Comparison of ENCODE assay signal across 9 mouse cellular contexts in genomic region chr6:99388741-99389675, GRCm38 (mm10).
A peak's percentile ranks its signal among the peaks of the same experiment; 100 is the strongest.
DNase-seq lines count a peak whose midpoint lies in the region; ATAC-seq and TF ChIP-seq lines count a peak whose summit lies in the region.
"Had no signal": no experiment of that assay in that cellular context is flagged by ENCODE, and none has a peak within 500 bp of the region (broad histone marks: within the 10 kb centered on the region; RNA-seq: fewer than 3 reads in every experiment).

No protein-coding gene starts in this region.

- no peak overlapping the region for H3K4me2 ChIP-seq in forebrain, embryonic 15.5 days (replicated peaks)
- H3K4me2 ChIP-seq in forebrain, embryonic 13.5 days: no peak overlapping the region
- no peak overlapping the region for H3K4me2 ChIP-seq in heart, embryonic 13.5 days
- H3K4me2 ChIP-seq: limb, embryonic 13.5 days had no signal

- ATAC-seq in forebrain, embryonic 15.5 days (replicated peaks): no peak
- ATAC-seq in forebrain, embryonic 13.5 days: no peak
- ATAC-seq in G1E (ENCODE audit: extremely low read depth, insufficient number of reproducible peaks, low FRiP score, poor library complexity, severe bottlenecking): peak; percentile 95
- no peak for ATAC-seq in heart, embryonic 13.5 days (ENCODE audit: extremely low read depth, insufficient number of reproducible peaks, low FRiP score, low TSS enrichment)

- peak overlapping the region; percentile 38; the same call in 1 of the 2 replicates for H3K27ac ChIP-seq in forebrain, embryonic 15.5 days (replicated peaks)
- no peak overlapping the region for H3K27ac ChIP-seq in forebrain, embryonic 13.5 days
- H3K27ac ChIP-seq in heart, embryonic 13.5 days (replicated peaks): peak overlapping the region; percentile 79
- H3K27ac ChIP-seq: limb, embryonic 13.5 days had no signal

- H3K4me3 ChIP-seq in forebrain, embryonic 15.5 days: no peak overlapping the region
- no peak overlapping the region for H3K4me3 ChIP-seq in forebrain, embryonic 13.5 days
- no peak overlapping the region for H3K4me3 ChIP-seq in G1E (ENCODE audit: low read depth, low read length)
- H3K4me3 ChIP-seq in heart, embryonic 13.5 days: no peak overlapping the region
- H3K4me3 ChIP-seq: limb, embryonic 13.5 days had no signal

- no peaks in the 10 kb centered on the region for H3K27me3 ChIP-seq in forebrain, embryonic 15.5 days
- H3K27me3 ChIP-seq in forebrain, embryonic 13.5 days: no peaks in the 10 kb centered on the region
- no peaks in the 10 kb centered on the region for H3K27me3 ChIP-seq in G1E (ENCODE audit: insufficient read depth, low read length)
- H3K27me3 ChIP-seq in heart, embryonic 13.5 days (replicated peaks): no peaks in the 10 kb centered on the region
- no peaks in the 10 kb centered on the region for H3K27me3 ChIP-seq in splenic B cell, adult 2 months (ENCODE audit: control insufficient read depth, insufficient read depth, low read length, poor library complexity, severe bottlenecking)
- H3K27me3 ChIP-seq: limb, embryonic 13.5 days had no signal

- no peaks in the 10 kb centered on the region for H3K9me3 ChIP-seq in forebrain, embryonic 15.5 days
- no peaks in the 10 kb centered on the region for H3K9me3 ChIP-seq in forebrain, embryonic 13.5 days (replicated peaks)
- no peaks in the 10 kb centered on the region for H3K9me3 ChIP-seq in G1E (replicated peaks)
- no peaks in the 10 kb centered on the region for H3K9me3 ChIP-seq in heart, embryonic 13.5 days
- H3K9me3 ChIP-seq: limb, embryonic 13.5 days had no signal

- H3K4me1 ChIP-seq in forebrain, embryonic 15.5 days: no peaks in the 10 kb centered on the region
- H3K4me1 ChIP-seq in forebrain, embryonic 13.5 days: peaks cover 4% of the 10 kb centered on the region; the same call in 1 of the 2 replicates
- H3K4me1 ChIP-seq in G1E (ENCODE audit: insufficient read depth, low read depth, low read length): peaks cover 15% of the 10 kb centered on the region
- peaks cover 39% of the 10 kb centered on the region for H3K4me1 ChIP-seq in heart, embryonic 13.5 days

- 69% methylated on average over 19 of the region's 19 CpGs for whole genome bisulfite sequencing in forebrain, embryonic 15.5 days
- 75% methylated on average over 19 of the region's 19 CpGs for WGBS in forebrain, embryonic 13.5 days
- WGBS in heart, embryonic 13.5 days: 61% methylated on average over 19 of the region's 19 CpGs

- peak; percentile 47 for DNase-seq in G1E (ENCODE audit: low spot score)
- peak; percentile 55 to 64 for DNase-seq in lung, adult 18-20 months
- DNase-seq in splenic B cell, adult 2 months (ENCODE audit: low read depth, low spot score): peak; percentile 84
- no peak for DNase-seq in layer of hippocampus, postnatal 25 days (ENCODE audit: extremely low spot score in 1 of 2, low spot score in 1 of 2)
- no peak for DNase-seq in layer of hippocampus, adult 18-20 months (ENCODE audit: low spot score in 2 of 2)

- no peak for TF ChIP-seq CTCF in G1E (IDR thresholded peaks at IDR 0.05; ENCODE audit: low read depth, low read length)

- no peaks in the 10 kb centered on the region for H3K36me3 ChIP-seq in forebrain, embryonic 15.5 days
- H3K36me3 ChIP-seq in forebrain, embryonic 13.5 days (ENCODE audit: poor library complexity, severe bottlenecking): no peaks in the 10 kb centered on the region
- H3K36me3 ChIP-seq in G1E (replicated peaks): peaks cover 52% of the 10 kb centered on the region
- H3K36me3 ChIP-seq in heart, embryonic 13.5 days: 0 out of 2 replicates have a peak, but pooled peaks cover 5% of the 10 kb centered on the region
- no peaks in the 10 kb centered on the region for H3K36me3 ChIP-seq in splenic B cell, adult 2 months (ENCODE audit: control insufficient read depth, insufficient read depth, low read length, poor library complexity, severe bottlenecking)
- H3K36me3 ChIP-seq: limb, embryonic 13.5 days had no signal

- no peak overlapping the region for H3K9ac ChIP-seq in forebrain, embryonic 15.5 days (replicated peaks)
- H3K9ac ChIP-seq in forebrain, embryonic 13.5 days: no peak overlapping the region
- H3K9ac ChIP-seq in heart, embryonic 13.5 days: 0 out of 2 replicates have a peak overlapping the region, but pooled peaks have one; percentile 7
- H3K9ac ChIP-seq: limb, embryonic 13.5 days had no signal

Comparison
In these comparisons a context has a peak if more than half of its experiments do, and no peak if none do; other contexts are left out.
1. DNase-seq: peak in G1E (single experiment), lung, adult 18-20 months (2 of 2) and splenic B cell, adult 2 months (single experiment); none in layer of hippocampus, postnatal 25 days (0 of 2) and layer of hippocampus, adult 18-20 months (0 of 2).